Mouse (Mus musculus): ENCODE results near the gene Acap2. TPM values are rescaled to one million over a fixed set of nuclear protein-coding genes. Genes with fewer than 3 reads are reported as not detected.

Acap2 gene
- total RNA-seq (2021): 10 to 100 TPM in 1 of 2 experiments, 1 to 10 TPM in 1; 9.5 to 10.8 TPM
- long read RNA-seq, experiment 1, partial matches to known transcripts: 0 of 4 reads
- long read RNA-seq, experiment 1, other reads (novel, unspliced or antisense): 0 of 4 reads
- long read RNA-seq, experiment 2, partial matches to known transcripts: 0 of 2 reads
- long read RNA-seq, experiment 2, other reads (novel, unspliced or antisense): 1 of 2 reads

- H3K27ac ChIP-seq: peak within 1 kb of the TSS; percentile 95
- peak within 1 kb of the TSS; percentile 95 for H3K4me3 ChIP-seq
- intact Hi-C loops (cut with DNase I): loop anchor here (5.0 kb wide), 1 partner anchor 146 kb away; no protein-coding TSS in a partner anchor
- TF ChIP-seq CTCF (IDR thresholded peaks at IDR 0.05): 0 out of 2 replicates have a peak, but pooled peaks have one; percentile 1
- DNase-seq: peak; percentile 99
Observed at GRCm38 (mm10) chr16:31200790-31201567, at the start of gene Acap2. Gene Acap2 (minus strand): TSS chr16:31201245.

- no peak for TF ChIP-seq CTCF (IDR thresholded peaks at IDR 0.05)
- intact Hi-C loops (cut with DNase I): no loop called here
- Histone ChIP-seq H3K27ac (no peak overlapping the region), H3K4me3 (no peak overlapping the region)
- DNase-seq: no peak
Observed at GRCm38 (mm10) chr16:31249401-31249800, 48.4 kb upstream of the Acap2 start.

DNA sequence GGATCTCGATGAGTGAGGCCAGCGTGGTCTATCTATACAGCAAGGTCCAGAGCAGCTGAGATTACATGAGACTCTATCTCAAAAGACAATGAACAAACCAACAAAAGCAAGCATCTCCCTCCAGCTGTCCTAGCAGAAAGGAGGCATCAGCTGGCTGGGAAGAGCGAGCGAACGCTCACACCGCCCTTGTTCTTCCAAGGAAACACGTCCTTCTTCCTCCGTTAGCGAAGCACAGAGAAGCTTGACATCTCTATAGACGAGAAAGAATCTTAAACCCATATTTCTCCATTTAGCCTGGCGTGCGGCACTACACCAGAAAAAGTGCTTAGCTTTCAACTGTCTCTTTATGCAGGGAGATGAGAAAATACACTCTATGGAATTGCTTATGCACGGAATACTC lies 47.7 kb upstream of the Acap2 start:
- no peak for TF ChIP-seq CTCF (IDR thresholded peaks at IDR 0.05)
- intact Hi-C loops (cut with DNase I): no loop called here
- no peak overlapping the region for H3K27ac ChIP-seq
- no peak for DNase-seq
- no peak overlapping the region for H3K4me3 ChIP-seq

- DNase-seq: no peak
- Histone ChIP-seq H3K4me3 (no peak overlapping the region), H3K27ac (no peak overlapping the region)
- no peak for TF ChIP-seq CTCF (IDR thresholded peaks at IDR 0.05)
- intact Hi-C loops (cut with DNase I): no loop called here
Observed at GRCm38 (mm10) chr16:31247442-31247841, 46.4 kb upstream of the Acap2 start.

- no peak overlapping the region for H3K4me3 ChIP-seq
- DNase-seq: no peak
Observed at GRCm38 (mm10) chr16:31244053-31244452, 43.0 kb upstream of the Acap2 start.

GRCm38 (mm10) chr16:31241433-31241832 lies 40.4 kb upstream of the Acap2 start:
- Histone ChIP-seq H3K27ac (no peak overlapping the region), H3K4me3 (no peak overlapping the region)
- TF ChIP-seq CTCF (IDR thresholded peaks at IDR 0.05): no peak
- intact Hi-C loops (cut with DNase I): no loop called here
- DNase-seq: no peak

More at GRCm38 (mm10) chr16:31244053-31244452, 43.0 kb upstream of the Acap2 start:
- intact Hi-C loops (cut with DNase I): no loop called here
- H3K27ac ChIP-seq: no peak overlapping the region
- peak; percentile 39 for TF ChIP-seq CTCF (IDR thresholded peaks at IDR 0.05)

DNA sequence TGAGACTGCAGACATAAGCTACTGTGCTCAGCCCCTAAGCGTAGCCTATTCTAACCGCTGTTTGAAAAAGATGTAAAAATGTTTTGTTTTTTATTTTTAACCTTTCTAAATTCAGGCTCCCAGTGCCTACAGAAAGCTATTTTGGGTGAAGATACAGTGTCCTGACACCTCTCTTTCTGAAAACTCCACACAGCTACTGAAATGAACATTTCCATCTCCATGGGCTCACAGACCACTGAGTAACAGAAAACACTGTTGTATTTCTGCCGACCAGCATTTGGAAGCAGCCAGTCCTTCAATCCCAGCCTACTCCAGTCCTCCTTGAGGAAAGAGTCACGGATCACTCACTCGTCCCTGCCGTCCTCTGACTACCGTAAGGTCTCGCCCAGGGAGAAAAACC lies 39.5 kb upstream of the Acap2 start:
- intact Hi-C loops (cut with DNase I): no loop called here
- TF ChIP-seq CTCF (IDR thresholded peaks at IDR 0.05): no peak
- H3K27ac ChIP-seq: no peak overlapping the region
- H3K4me3 ChIP-seq: no peak overlapping the region
- DNase-seq: no peak

DNA sequence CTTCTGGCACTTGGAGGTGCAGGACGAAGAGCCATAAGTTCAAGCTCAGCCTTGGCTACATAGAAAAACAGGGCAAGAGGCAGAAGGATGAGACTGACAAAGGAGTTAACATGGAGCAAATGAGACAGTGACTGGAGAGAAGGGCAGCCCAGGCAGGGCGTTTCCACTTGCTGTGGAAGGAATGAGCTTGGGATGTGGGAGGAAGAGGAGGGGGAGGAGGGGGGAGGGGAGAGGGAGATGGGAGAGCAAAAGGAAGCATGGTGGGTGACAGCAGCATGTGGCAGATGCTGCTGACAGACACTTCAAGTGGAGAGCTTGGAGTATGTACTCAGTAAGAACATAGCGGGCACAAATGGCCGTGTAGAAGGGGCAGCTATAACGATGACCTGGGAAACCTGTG lies 37.2 kb upstream of the Acap2 start:
- DNase-seq: no peak
- Histone ChIP-seq H3K4me3 (no peak overlapping the region), H3K27ac (no peak overlapping the region)
- no peak for TF ChIP-seq CTCF (IDR thresholded peaks at IDR 0.05)
- intact Hi-C loops (cut with DNase I): no loop called here

GRCm38 (mm10) chr16:31235457-31236310 lies 34.6 kb upstream of the Acap2 start:
- Histone ChIP-seq H3K4me3 (peak overlapping the region; percentile 38), H3K27ac (peak overlapping the region; percentile 40; the same call in 1 of the 2 replicates)
- TF ChIP-seq CTCF (IDR thresholded peaks at IDR 0.05): no peak
- peak; percentile 21 for DNase-seq
- intact Hi-C loops (cut with DNase I): no loop called here

- intact Hi-C loops (cut with DNase I): no loop called here
- H3K4me3 ChIP-seq: no peak overlapping the region
- no peak for DNase-seq
- H3K27ac ChIP-seq: peak overlapping the region; percentile 40; the same call in 1 of the 2 replicates
- TF ChIP-seq CTCF (IDR thresholded peaks at IDR 0.05): no peak
Observed at GRCm38 (mm10) chr16:31234808-31235456, 33.9 kb upstream of the Acap2 start.

GRCm38 (mm10) chr16:31234356-31234755 lies 33.3 kb upstream of the Acap2 start:
- peak overlapping the region; percentile 85 for H3K27ac ChIP-seq
- H3K4me3 ChIP-seq: peak overlapping the region; percentile 72
- intact Hi-C loops (cut with DNase I): no loop called here
- DNase-seq: no peak
- no peak for TF ChIP-seq CTCF (IDR thresholded peaks at IDR 0.05)

Measured in gastrocnemius, adult 2 months (tissue).